Comparison of ENCODE assay signal across 14 mouse cellular contexts in genomic region chr11:89982918-89983317, GRCm38 (mm10). TPM values are rescaled to one million over a fixed set of nuclear protein-coding genes. Genes with fewer than 3 reads are reported as not detected.
"Had no signal": no experiment of that assay in that cellular context is flagged by ENCODE, and none has a peak within 500 bp of the region (broad histone marks: within the 10 kb centered on the region; RNA-seq: fewer than 3 reads in every experiment).

No protein-coding gene starts in this region.

- H3K9me3 ChIP-seq: intestine, embryonic 15.5 days; limb, embryonic 10.5 days; liver, embryonic 12.5 days; megakaryocyte, embryonic 14.5 days; midbrain, embryonic 12.5 days; neural tube, embryonic 12.5 days; stomach, embryonic 15.5 days had no signal

- ATAC-seq: intestine, embryonic 15.5 days; liver, embryonic 12.5 days had no signal

- DNase-seq: kidney, adult 8-10 months; kidney, postnatal 4 days; lung, postnatal 10 days; thymus, postnatal 36 days had no signal

- H3K4me3 ChIP-seq: intestine, embryonic 15.5 days; left cerebral cortex, adult 2 months; limb, embryonic 10.5 days; liver, embryonic 12.5 days; megakaryocyte, embryonic 14.5 days; midbrain, embryonic 12.5 days; neural tube, embryonic 12.5 days; stomach, embryonic 15.5 days had no signal

- H3K27me3 ChIP-seq: intestine, embryonic 15.5 days; liver, embryonic 12.5 days; midbrain, embryonic 12.5 days; neural tube, embryonic 12.5 days; stomach, embryonic 15.5 days had no signal

- H3K36me3 ChIP-seq: intestine, embryonic 15.5 days; limb, embryonic 10.5 days; midbrain, embryonic 12.5 days; neural tube, embryonic 12.5 days; stomach, embryonic 15.5 days had no signal

- H3K9ac ChIP-seq: intestine, embryonic 15.5 days; liver, embryonic 12.5 days; midbrain, embryonic 12.5 days; neural tube, embryonic 12.5 days; stomach, embryonic 15.5 days had no signal

- H3K4me2 ChIP-seq: intestine, embryonic 15.5 days; liver, embryonic 12.5 days; midbrain, embryonic 12.5 days; neural tube, embryonic 12.5 days; stomach, embryonic 15.5 days had no signal

- H3K27ac ChIP-seq: intestine, embryonic 15.5 days; left cerebral cortex, adult 2 months; limb, embryonic 10.5 days; liver, embryonic 12.5 days; macrophage; midbrain, embryonic 12.5 days; neural tube, embryonic 12.5 days; stomach, embryonic 15.5 days had no signal

RNA-seq across cellular contexts. Expression of gene Tmem100, which starts 47.2 kb away (rescaled TPM):
- total RNA-seq: monocyte, adult 5-6 weeks had no signal
- polyA plus RNA-seq: macrophage had no signal
